Mouse (Mus musculus): ENCODE measurements around the gene Sun3. TPM values are rescaled to one million over a fixed set of nuclear protein-coding genes. Genes with fewer than 3 reads are reported as not detected.

Gene Sun3
- polyA plus RNA-seq, 1 experiment from 2014 or later = not detected

GRCm38 (mm10) chr11:9024782-9025181, 24.0 kb downstream of the Sun3 start:
- WGBS = 81% methylated on average over 7 of the region's 7 CpGs
- H3K27ac ChIP-seq (replicated peaks) = no peak overlapping the region
- no peak for DNase-seq (ENCODE audit: low spot score)
- no peaks in the 10 kb centered on the region for H3K9me3 ChIP-seq
- no peaks in the 10 kb centered on the region for H3K4me1 ChIP-seq
- H3K4me3 ChIP-seq = no peak overlapping the region
- no peaks in the 10 kb centered on the region for H3K36me3 ChIP-seq (replicated peaks)
- no peaks in the 10 kb centered on the region for H3K27me3 ChIP-seq (replicated peaks; ENCODE audit: low read depth, poor library complexity, severe bottlenecking)

- H3K9me3 ChIP-seq = no peaks in the 10 kb centered on the region
- no peaks in the 10 kb centered on the region for H3K4me1 ChIP-seq
- WGBS = 93% methylated on average over 5 of the region's 5 CpGs
- no peaks in the 10 kb centered on the region for H3K27me3 ChIP-seq (replicated peaks; ENCODE audit: low read depth, poor library complexity, severe bottlenecking)
- H3K36me3 ChIP-seq (replicated peaks) = no peaks in the 10 kb centered on the region
- no peak for DNase-seq (ENCODE audit: low spot score)
- no peak overlapping the region for H3K4me3 ChIP-seq
- no peak overlapping the region for H3K27ac ChIP-seq (replicated peaks)
These were observed 28.6 kb downstream of the Sun3 start for GRCm38 (mm10) chr11:9020207-9020606.

DNA sequence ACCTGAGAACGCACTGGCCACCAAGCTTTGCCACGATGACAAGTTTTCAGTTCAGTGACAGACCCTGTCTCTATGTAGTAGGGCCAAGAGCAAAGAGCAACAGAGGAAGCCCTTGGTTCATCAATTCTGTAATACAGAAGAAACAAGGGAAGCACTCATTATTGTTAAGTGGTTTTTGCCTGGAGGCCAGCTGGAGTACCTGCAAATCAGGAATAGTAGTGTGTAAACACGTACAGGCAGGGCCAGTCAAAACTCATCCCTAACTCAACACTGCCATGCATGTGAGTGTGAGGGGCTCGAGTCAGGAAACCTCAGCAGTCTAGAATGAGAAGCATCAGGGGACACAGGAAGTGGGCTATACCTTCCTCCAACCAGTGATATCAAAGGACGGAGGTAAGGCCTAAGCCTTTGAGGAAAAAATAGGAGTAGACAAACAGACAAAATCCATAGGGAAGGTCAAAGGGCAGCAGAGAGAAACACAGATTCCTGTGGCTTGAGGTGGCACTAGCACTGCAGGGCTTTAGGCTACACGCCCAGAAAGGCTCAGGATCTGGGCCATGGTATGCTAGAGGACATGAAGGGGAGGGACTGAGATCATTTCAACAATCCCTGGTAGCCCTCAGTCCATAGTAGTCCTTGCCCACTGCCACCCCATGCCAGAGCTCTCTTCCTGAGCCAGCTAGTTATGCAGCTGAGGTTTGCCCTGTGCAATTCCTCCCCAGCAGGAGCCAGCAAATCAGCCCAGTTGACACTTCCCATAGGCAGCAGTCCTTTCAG, 30.1 kb downstream of the Sun3 start:
- Histone ChIP-seq H3K4me1 (no peaks in the 10 kb centered on the region), H3K27ac (replicated peaks) (no peak overlapping the region), H3K9me3 (no peaks in the 10 kb centered on the region), H3K27me3 (replicated peaks; ENCODE audit: low read depth, poor library complexity, severe bottlenecking) (no peaks in the 10 kb centered on the region), H3K36me3 (replicated peaks) (no peaks in the 10 kb centered on the region), H3K4me3 (no peak overlapping the region)
- no peak for DNase-seq (ENCODE audit: low spot score)
- WGBS = 76% methylated on average over 6 of the region's 6 CpGs

DNA sequence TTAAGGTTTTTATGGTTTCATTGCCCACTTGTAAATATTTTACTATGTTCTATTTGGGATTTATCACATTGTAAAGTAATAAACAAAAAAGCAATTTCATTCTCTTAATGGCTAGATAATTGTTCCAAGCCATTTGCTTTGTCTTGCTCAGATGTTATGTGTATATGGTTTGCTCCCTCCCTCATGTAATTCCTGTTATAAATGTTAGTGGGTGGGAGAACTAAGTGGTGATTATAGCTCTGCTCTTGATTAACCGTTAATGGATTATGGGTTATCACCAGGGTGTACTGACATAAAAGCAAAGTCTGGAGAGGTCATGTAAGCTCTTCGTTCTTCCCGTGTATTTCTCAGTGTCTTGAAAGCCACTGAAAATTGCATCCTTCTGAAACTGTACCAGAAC, 34.1 kb downstream of the Sun3 start:
- H3K4me1 ChIP-seq = peaks cover 7% of the 10 kb centered on the region
- H3K27me3 ChIP-seq (replicated peaks; ENCODE audit: low read depth, poor library complexity, severe bottlenecking) = no peaks in the 10 kb centered on the region
- no peak overlapping the region for H3K27ac ChIP-seq (replicated peaks)
- WGBS = 92% methylated on average over 3 of the region's 3 CpGs
- DNase-seq (ENCODE audit: low spot score) = no peak
- no peak overlapping the region for H3K4me3 ChIP-seq
- H3K36me3 ChIP-seq (replicated peaks) = no peaks in the 10 kb centered on the region
- no peaks in the 10 kb centered on the region for H3K9me3 ChIP-seq

DNA sequence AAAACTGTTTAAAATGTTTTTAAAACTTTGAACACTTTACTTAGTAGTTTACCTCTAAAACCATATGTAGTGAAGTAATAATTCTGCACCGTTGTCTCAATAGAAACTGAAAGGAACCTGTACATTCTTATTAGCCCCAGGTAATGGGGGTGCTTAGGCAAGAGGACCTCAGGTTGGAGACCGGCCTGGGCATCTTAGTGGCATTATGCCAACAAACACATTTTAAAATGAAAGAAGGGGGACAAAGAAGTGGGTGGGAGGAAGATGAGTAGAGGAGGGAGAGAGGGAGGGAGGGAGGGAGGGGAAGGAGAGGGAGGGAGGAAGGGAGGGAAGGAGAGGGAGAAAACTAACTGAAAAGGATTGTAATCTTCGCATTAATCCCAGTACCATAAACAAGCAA, 37.4 kb downstream of the Sun3 start:
- 0% methylated on average over 3 of the region's 3 CpGs for WGBS
- peaks cover 15% of the 10 kb centered on the region for H3K4me1 ChIP-seq
- peak overlapping the region; percentile 98 for H3K27ac ChIP-seq (replicated peaks)
- DNase-seq (ENCODE audit: low spot score) = no peak
- no peaks in the 10 kb centered on the region for H3K27me3 ChIP-seq (replicated peaks; ENCODE audit: low read depth, poor library complexity, severe bottlenecking)
- peak overlapping the region; percentile 80 for H3K4me3 ChIP-seq
- peaks cover 25% of the 10 kb centered on the region for H3K36me3 ChIP-seq (replicated peaks)
- no peaks in the 10 kb centered on the region for H3K9me3 ChIP-seq

GRCm38 (mm10) chr11:9010853-9011339, 37.9 kb downstream of the Sun3 start, which contains the start of gene Hus1:
Gene Hus1 (minus strand): TSS chr11:9011191.
- WGBS = under 1% methylated on average over 43 of the region's 43 CpGs
- H3K9me3 ChIP-seq = no peaks in the 10 kb centered on the region
- DNase-seq (ENCODE audit: low spot score) = peak; percentile 92
- peak within 1 kb of the TSS; percentile 98 for H3K27ac ChIP-seq (replicated peaks)
- peaks cover 29% of the 10 kb centered on the region for H3K36me3 ChIP-seq (replicated peaks)
- H3K27me3 ChIP-seq (replicated peaks; ENCODE audit: low read depth, poor library complexity, severe bottlenecking) = no peaks in the 10 kb centered on the region
- peaks cover 15% of the 10 kb centered on the region for H3K4me1 ChIP-seq
- H3K4me3 ChIP-seq = peak within 1 kb of the TSS; percentile 80

GRCm38 (mm10) chr11:9010416-9010815, 38.4 kb downstream of the Sun3 start:
- no peaks in the 10 kb centered on the region for H3K27me3 ChIP-seq (replicated peaks; ENCODE audit: low read depth, poor library complexity, severe bottlenecking)
- H3K36me3 ChIP-seq (replicated peaks) = peaks cover 34% of the 10 kb centered on the region
- WGBS = under 1% methylated on average over 7 of the region's 7 CpGs
- H3K27ac ChIP-seq (replicated peaks) = peak overlapping the region; percentile 98
- peak; percentile 64 for DNase-seq (ENCODE audit: low spot score)
- H3K4me3 ChIP-seq = peak overlapping the region; percentile 80
- no peaks in the 10 kb centered on the region for H3K9me3 ChIP-seq
- H3K4me1 ChIP-seq = peaks cover 15% of the 10 kb centered on the region

GRCm38 (mm10) chr11:9008761-9009160, 40.0 kb downstream of the Sun3 start:
- H3K9me3 ChIP-seq = no peaks in the 10 kb centered on the region
- H3K27ac ChIP-seq (replicated peaks) = no peak overlapping the region
- no peak for DNase-seq (ENCODE audit: low spot score)
- H3K4me1 ChIP-seq = peaks cover 15% of the 10 kb centered on the region
- WGBS = 93% methylated on average over 5 of the region's 5 CpGs
- no peaks in the 10 kb centered on the region for H3K27me3 ChIP-seq (replicated peaks; ENCODE audit: low read depth, poor library complexity, severe bottlenecking)
- H3K4me3 ChIP-seq = no peak overlapping the region
- peaks cover 51% of the 10 kb centered on the region for H3K36me3 ChIP-seq (replicated peaks)

- H3K9me3 ChIP-seq = 0 out of 2 replicates have a peak, but pooled peaks cover 5% of the 10 kb centered on the region
- no peak overlapping the region for H3K27ac ChIP-seq (replicated peaks)
- peaks cover 12% of the 10 kb centered on the region; the same call in 1 of the 2 replicates for H3K4me1 ChIP-seq
- peaks cover 31% of the 10 kb centered on the region for H3K36me3 ChIP-seq (replicated peaks)
- H3K4me3 ChIP-seq = no peak overlapping the region
- WGBS = 60% methylated on average over 4 of the region's 4 CpGs
- no peak for DNase-seq (ENCODE audit: low spot score)
- H3K27me3 ChIP-seq (replicated peaks; ENCODE audit: low read depth, poor library complexity, severe bottlenecking) = 0 out of 2 replicates have a peak, but pooled peaks cover 6% of the 10 kb centered on the region
These were observed 60.7 kb downstream of the Sun3 start for GRCm38 (mm10) chr11:8988084-8988483.

- no peaks in the 10 kb centered on the region for H3K9me3 ChIP-seq
- H3K4me1 ChIP-seq = peaks cover 12% of the 10 kb centered on the region; the same call in 1 of the 2 replicates
- no peak overlapping the region for H3K27ac ChIP-seq (replicated peaks)
- DNase-seq (ENCODE audit: low spot score) = peak; percentile 13
- H3K36me3 ChIP-seq (replicated peaks) = peaks cover 12% of the 10 kb centered on the region
- no peak overlapping the region for H3K4me3 ChIP-seq
- H3K27me3 ChIP-seq (replicated peaks; ENCODE audit: low read depth, poor library complexity, severe bottlenecking) = 0 out of 2 replicates have a peak, but pooled peaks cover 6% of the 10 kb centered on the region
These were observed 62.7 kb downstream of the Sun3 start for GRCm38 (mm10) chr11:8986058-8986457.

DNA sequence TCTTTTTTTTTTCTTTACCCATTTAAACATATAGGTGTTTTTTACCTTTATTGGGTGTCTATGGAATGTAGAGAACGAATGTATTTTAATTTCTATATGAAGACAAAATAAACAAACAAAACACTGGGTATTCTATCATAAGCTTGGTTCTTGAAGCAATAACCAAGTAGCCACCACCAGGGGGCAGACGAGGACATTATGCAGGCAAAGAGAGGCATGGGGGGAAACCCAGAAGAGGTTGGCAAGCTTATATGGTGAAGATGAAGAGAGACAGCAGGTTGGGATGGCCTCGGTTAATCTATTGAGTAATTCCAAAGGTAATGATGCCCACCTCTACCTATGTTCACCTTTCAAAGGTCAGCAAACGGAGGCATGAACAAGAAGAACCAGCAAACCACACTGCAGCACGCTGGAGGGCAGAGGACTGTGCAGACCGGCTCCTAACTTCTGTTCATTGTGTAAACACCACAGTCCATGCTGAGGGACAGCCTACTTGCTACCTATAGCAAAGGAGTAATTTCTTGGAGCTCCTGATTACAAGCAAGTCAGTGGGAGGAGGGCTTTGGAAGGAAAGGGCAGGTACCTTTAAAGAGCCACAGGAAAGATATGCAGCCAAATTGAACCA, 65.4 kb downstream of the Sun3 start:
- Histone ChIP-seq H3K4me3 (no peak overlapping the region), H3K36me3 (replicated peaks) (no peaks in the 10 kb centered on the region), H3K27me3 (replicated peaks; ENCODE audit: low read depth, poor library complexity, severe bottlenecking) (0 out of 2 replicates have a peak, but pooled peaks cover 6% of the 10 kb centered on the region), H3K4me1 (peaks cover 12% of the 10 kb centered on the region; the same call in 1 of the 2 replicates), H3K9me3 (no peaks in the 10 kb centered on the region), H3K27ac (replicated peaks) (no peak overlapping the region)
- peak; percentile 81 for DNase-seq (ENCODE audit: low spot score)
- WGBS = 45% methylated on average over 6 of the region's 6 CpGs

- H3K9me3 ChIP-seq = no peaks in the 10 kb centered on the region
- 86% methylated on average over 4 of the region's 4 CpGs for WGBS
- H3K27me3 ChIP-seq (replicated peaks; ENCODE audit: low read depth, poor library complexity, severe bottlenecking) = 0 out of 2 replicates have a peak, but pooled peaks cover under 1% of the 10 kb centered on the region
These were observed 70.6 kb downstream of the Sun3 start for GRCm38 (mm10) chr11:8978154-8978553.

More at GRCm38 (mm10) chr11:8978154-8978553, 70.6 kb downstream of the Sun3 start:
- no peak overlapping the region for H3K27ac ChIP-seq (replicated peaks)
- H3K4me3 ChIP-seq = no peak overlapping the region
- no peak for DNase-seq (ENCODE audit: low spot score)
- no peaks in the 10 kb centered on the region for H3K4me1 ChIP-seq
- H3K36me3 ChIP-seq (replicated peaks) = no peaks in the 10 kb centered on the region
